Mouse (Mus musculus) liver, adult 2 months (tissue): ENCODE measurements around the gene Gm9508.

Experiments
- CTCF ChIP-seq: fragments of 200-500 bp; IDR thresholded peaks from 2 replicates; pipeline ENCODE4 v1.5.1; 2011; ENCODE audit warnings: low read depth, low read length, control low read depth
- POLR2A ChIP-seq: fragments of 200-500 bp; IDR thresholded peaks from 2 replicates; pipeline ENCODE4 v1.6.1; 2011; ENCODE audit warnings: low read length, control low read depth; ENCODE audit not compliant: insufficient read depth; ENCODE audit errors: extremely low read depth

GRCm38 (mm10) chr10:77663949-77664665 is 32.9 kb downstream of the Gm9508 start:
- TF ChIP-seq POLR2A (no peak), CTCF (no peak)
